Mouse (Mus musculus) cerebellum, postnatal 14 days (tissue): ENCODE measurements at regions not wholly inside any gene's neighbourhood (a gene's known extent, or its start where the extent isn't known, plus 50 kb on each side); places are given as distances from the start of the nearest gene placed in this dataset.
A peak's percentile ranks its signal among the peaks of the same experiment; 100 is the strongest.

Experiments used
- DNase-seq, 2 experiments: peaks; one replicate each; pipeline ENCODE4 v3.0.0; 2021; ENCODE audit warnings: mixed read lengths in 2 of 2

GRCm38 (mm10) chr8:79515282-79515783, 116.0 kb upstream of the Smad1 start:
- no peak for DNase-seq

DNA sequence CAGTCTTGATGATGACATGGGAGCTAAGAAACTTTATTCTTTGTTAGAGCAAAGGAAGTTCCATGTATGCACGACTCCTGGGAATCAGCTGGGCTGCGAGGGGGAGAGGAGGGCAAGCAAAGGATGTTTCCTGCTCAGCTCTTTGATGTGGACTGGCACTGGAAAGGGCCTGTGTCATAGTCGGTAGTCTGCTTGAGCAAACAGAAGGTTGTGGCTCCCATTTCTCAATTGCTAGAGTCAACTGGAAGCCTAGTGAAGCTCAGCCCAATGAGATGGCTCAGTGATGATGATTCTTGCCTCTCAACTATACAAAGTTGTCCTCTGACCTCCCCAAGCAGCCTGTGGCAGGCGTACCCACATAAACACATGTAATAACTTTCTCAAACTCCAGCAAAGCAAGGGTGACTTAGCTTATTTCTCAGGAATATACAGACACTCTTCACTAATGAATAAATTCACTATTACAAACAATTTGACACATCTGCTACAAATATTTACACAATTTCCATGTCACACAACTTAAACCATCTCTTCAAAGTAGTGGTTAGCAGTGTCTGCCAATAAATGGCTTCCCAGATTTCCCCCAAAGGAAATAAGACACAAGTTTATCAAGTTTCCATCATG, 115.4 kb upstream of the Smad1 start:
- no peak for DNase-seq

GRCm38 (mm10) chr8:79508597-79508996, 109.3 kb upstream of the Smad1 start:
- DNase-seq: no peak

GRCm38 (mm10) chr8:79505381-79505780, 106.1 kb upstream of the Smad1 start:
- peak; percentile 42 to 65 for DNase-seq

DNA sequence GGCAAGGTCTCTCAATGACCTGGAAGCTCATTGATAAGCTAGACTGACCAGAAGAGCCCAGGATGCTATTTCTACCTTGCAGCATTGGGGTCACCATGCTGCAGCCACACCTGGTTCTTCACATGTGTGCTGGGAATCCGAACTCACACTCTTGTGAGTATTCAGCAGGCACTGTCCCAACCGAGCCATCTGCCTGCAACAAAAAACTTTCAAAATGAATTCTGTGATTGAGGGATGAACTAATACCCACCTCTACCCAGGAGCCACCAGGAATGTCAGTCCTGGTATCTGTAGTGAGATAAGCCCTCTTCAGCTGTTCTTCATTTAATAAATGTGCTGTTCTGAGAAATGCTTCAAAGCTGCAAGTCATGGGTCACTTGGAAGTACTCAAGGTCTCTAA, 104.6 kb upstream of the Smad1 start:
- DNase-seq: no peak

DNA sequence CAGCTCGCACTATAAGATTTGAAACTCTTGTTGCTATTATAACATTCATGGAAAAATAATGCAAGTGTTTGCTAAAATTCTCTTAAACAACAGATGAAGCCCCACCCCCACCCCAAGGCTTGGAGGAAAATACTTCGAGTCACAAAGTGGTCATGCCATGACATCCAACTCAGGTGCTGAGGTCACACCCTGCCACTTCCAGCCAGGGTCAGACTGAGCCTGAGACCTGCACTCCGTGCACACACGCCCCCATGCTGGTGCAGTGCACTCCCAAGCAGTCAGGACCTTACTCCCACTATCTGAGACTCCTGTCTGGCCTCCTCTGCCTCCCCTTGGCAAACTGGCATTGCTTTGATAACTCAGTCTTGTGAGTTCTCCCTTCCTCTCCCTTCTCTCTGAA, 102.7 kb upstream of the Smad1 start:
- DNase-seq: no peak

- DNase-seq: no peak
These were observed 101.9 kb upstream of the Smad1 start for GRCm38 (mm10) chr8:79501238-79501637.

- DNase-seq: no peak
These were observed 99.9 kb upstream of the Smad1 start for GRCm38 (mm10) chr8:79499258-79499657.

- DNase-seq: no peak
These were observed 99.3 kb upstream of the Smad1 start for GRCm38 (mm10) chr8:79498611-79499010.

DNA sequence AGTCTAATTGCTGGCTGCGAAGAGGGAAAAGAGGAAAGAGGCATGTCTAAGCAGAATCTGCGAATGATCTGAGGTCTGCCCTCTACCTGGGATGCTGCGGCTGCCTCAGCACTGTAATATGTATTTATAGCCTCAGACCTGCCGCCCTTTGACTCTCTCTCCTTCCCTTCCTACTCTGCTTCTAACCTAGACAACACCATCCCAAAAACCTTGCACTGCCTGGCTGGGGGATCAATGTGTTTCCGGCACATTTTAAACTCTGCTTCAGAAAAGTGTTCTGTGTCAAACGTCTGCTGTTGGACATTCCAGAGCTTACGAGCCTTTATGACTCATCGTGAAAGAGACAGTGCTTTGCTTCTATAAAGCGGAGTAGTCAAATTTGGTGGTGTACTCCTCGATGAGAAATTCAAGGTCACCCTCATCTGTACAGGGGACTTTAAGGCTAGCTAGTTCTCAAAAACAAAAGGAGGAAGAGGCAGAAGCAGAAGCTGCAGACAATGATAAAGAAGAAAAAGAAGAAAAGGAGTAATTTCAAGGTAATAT, 91.9 kb upstream of the Smad1 start:
- no peak for DNase-seq

GRCm38 (mm10) chr8:79490739-79491138, 91.4 kb upstream of the Smad1 start:
- no peak for DNase-seq

DNA sequence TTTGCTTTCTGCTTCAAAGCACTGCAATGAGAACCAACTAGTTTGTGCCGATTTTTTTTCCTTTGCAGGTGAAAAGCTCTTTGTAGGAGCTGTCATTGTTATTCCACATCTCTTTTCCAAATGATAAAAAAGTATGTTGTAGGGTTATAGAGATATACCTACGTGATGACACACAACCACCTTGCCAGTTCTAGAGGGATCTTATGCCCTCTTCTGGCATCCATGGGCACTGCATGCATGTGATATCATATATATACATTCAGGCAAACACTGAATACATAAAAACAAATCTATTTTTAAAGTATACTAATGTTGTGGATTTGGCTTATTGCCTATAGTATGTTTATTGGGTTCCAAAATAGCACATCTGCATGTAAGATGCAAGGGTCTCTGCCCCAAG, 89.5 kb upstream of the Smad1 start:
- peak; percentile 49 to 69 for DNase-seq

DNA sequence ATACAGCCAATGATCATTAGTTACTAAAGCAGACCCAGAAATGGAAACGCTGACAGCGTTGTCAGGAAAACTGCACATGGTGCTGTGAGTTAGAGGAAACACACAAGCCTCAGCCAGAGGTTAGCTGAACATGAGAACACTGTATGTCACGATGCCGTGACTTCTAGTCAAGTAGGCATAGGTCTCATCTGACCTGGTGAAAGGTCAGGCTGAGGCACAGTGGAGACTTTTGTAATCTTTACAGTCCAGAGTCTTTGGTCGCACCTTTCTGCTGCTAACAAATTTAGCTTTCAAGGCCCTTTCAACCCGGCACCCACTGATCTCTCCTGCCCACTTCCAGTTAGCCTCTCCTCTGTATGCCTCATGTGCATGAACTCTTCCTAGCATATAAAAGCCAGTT, 88.3 kb upstream of the Smad1 start:
- DNase-seq: no peak

GRCm38 (mm10) chr8:79479326-79479725, 80.0 kb upstream of the Smad1 start:
- no peak for DNase-seq

DNA sequence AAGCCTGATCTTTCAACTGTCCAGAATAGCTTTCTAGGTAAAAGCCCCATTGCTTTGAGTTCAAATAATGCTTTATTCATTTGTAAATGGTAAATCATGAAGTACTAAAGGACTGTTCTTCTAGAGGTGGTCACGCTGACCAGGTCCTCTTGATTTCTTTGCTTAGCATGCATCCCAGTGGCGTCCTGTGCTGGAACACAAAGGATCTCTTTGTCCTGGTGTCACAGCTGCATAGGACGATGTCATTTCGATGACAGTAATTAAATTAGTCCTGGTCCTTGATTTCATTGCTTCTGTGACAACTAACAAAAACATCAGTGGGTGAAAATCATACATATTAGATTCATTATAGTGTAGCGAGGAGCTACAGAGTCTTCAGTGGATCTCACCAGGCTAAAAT, 76.7 kb upstream of the Smad1 start:
- DNase-seq: no peak

DNA sequence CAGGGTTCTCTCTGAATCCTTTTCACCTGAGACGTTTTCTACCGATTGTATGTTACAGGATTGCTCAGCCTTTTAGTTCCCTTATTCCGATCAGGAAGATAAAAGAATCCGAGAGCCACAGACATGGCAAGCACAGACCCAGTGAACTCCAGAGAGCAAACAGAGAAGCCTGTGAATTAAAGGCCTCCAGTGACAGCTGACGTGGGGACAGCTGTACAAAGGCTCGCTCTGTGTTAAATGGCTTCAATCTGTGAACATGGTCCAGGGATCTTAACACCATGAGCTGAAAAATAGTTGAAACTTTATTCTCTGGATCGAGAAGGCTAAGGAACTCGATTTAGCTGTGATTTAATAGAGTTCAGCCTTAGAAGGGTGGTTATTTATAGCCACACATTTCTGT, 75.4 kb upstream of the Smad1 start:
- DNase-seq: no peak

GRCm38 (mm10) chr8:79452101-79452500, 52.8 kb upstream of the Smad1 start:
- no peak for DNase-seq

DNA sequence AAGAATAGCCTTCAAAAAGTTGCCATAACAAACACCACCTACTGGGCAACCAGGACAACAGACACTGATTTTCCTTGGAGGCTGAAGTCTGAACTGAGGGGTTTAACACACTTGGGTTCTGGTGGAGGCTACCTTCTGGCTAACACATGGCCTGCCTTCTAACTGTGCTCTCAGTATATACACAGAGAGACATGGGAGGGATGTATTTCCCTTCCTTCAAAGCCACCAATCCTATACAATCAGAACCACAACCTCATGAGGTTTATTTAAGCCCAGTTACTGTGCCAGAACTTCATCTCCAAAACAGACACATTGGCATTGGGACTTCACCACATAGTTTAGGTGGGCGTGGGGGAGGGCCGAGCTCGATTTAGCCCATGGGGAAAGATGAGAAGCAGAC, 50.1 kb upstream of the Smad1 start:
- no peak for DNase-seq
